Mouse (Mus musculus): ENCODE results near the gene Card10. TPM values are rescaled to one million over a fixed set of nuclear protein-coding genes. Genes with fewer than 3 reads are reported as not detected.

The Card10 gene
- polyA plus RNA-seq, 1 experiment from 2014 or later = 2.2 TPM

DNA sequence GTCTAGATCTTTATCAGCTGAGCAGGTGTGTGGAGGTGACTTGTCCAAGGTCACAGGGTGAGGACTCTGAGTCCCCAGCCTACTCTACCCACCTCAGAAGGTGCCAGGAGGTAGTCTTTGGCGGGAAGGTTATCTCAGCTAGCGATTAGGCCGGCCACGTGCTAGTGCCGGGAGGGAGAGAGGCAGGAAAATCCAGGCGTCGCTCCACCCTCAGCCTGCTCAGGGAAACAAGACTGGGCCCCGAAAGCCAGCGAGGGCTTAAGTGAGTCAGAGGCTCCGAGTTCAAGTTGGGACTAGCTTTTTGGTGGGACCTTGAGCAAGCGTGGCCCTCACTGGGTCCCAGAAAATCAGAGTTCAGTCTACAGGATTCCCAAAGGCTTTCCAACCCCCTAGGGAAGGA, 42.5 kb upstream of the Card10 start:
- no peak for ATAC-seq
- H3K4me2 ChIP-seq (ENCODE audit: low read length) = peak overlapping the region; percentile 76; the same call in 1 of the 2 replicates

DNA sequence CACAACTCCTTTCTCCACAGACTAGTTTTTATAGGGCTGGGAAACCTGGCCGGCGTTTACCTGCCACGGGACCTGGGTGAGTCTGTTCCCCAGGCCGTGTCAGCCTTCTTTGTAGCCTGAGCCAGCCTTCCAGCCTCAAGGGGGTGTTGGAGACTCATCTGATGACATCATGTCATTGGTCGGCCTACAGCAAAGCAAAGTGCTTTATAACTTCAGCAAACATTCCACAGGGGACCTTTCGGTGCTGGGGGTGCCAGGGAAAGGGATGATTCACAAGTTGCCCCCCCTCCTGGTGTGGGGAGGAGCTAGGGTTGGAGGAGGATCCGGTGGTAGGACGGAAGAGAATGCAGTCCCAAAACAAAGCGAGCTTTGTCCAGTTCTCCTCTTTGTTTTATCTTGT, 41.9 kb upstream of the Card10 start:
- Histone ChIP-seq H3K4me3 (ENCODE audit: low read depth, low read length) (no peak overlapping the region; the same call in 1 of the 2 replicates), H3K4me1 (ENCODE audit: control insufficient read depth, insufficient read depth, low read length) (peaks cover 18% of the 10 kb centered on the region), H3K4me2 (ENCODE audit: low read length) (peak overlapping the region; percentile 76), H3K9ac (ENCODE audit: low read depth, low read length) (no peak overlapping the region), H3K27ac (ENCODE audit: low read length) (no peak overlapping the region), H3K36me3 (ENCODE audit: control insufficient read depth, insufficient read depth, low read length) (no peaks in the 10 kb centered on the region), H3K27me3 (ENCODE audit: control insufficient read depth, insufficient read depth, low read depth, low read length) (peaks cover 22% of the 10 kb centered on the region), H3K9me3 (replicated peaks; ENCODE audit: control insufficient read depth, low read length, poor library complexity, severe bottlenecking) (no peaks in the 10 kb centered on the region)
- WGBS = 39% methylated on average over 9 of the region's 9 CpGs
- no peak for ATAC-seq

More for the DNA sequence above, 42.5 kb upstream of the Card10 start:
- Histone ChIP-seq H3K4me1 (ENCODE audit: control insufficient read depth, insufficient read depth, low read length) (peaks cover 16% of the 10 kb centered on the region), H3K27me3 (ENCODE audit: control insufficient read depth, insufficient read depth, low read depth, low read length) (peaks cover 22% of the 10 kb centered on the region), H3K4me3 (ENCODE audit: low read depth, low read length) (no peak overlapping the region), H3K9ac (ENCODE audit: low read depth, low read length) (no peak overlapping the region), H3K9me3 (replicated peaks; ENCODE audit: control insufficient read depth, low read length, poor library complexity, severe bottlenecking) (no peaks in the 10 kb centered on the region), H3K27ac (ENCODE audit: low read length) (no peak overlapping the region), H3K36me3 (ENCODE audit: control insufficient read depth, insufficient read depth, low read length) (no peaks in the 10 kb centered on the region)
- WGBS = 70% methylated on average over 11 of the region's 11 CpGs

DNA sequence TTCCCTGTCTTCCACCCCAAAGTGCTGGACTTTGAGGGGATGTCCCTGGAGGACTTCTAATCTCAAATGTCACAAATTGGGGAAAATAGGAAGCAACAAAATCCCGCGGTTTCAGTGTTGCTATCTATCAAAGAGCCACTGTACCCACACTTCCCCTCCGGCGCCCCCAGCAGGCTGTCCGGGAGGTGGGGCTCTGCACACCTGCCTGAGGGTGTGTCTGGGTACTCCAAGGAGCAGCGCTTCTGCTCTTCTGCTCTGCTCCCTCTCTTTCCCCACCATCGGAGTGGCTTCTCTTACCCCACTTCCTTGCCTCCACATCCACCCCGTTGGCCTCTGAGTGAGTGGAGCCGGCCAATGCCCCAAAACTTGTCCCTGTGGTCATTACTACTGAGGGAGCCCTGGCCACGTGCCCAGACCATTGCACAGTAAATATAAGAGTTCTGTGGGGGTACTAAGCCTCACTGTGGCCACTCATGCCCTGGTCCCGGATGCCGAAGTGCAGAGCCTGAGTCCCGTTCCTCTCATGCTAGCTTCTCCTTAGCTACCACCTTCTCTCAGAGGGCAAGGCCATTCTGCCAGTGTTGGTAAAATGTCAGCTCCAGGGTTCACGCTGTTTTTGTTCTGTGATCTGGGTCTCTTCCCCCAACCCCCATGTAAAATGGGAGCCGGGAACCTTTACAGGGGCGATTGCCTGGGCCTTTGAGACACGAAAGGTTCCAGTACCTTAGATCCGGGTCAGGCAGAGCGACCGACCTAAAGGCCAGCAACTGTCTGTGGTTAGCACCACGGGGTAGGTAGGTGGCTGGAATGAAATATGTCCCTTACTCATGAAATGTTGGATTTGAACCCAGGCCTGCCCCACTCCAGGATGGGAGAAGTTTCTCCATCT, 41.0 kb upstream of the Card10 start:
- no peaks in the 10 kb centered on the region for H3K36me3 ChIP-seq (ENCODE audit: control insufficient read depth, insufficient read depth, low read length)
- H3K4me2 ChIP-seq (ENCODE audit: low read length) = peak overlapping the region; percentile 76
- H3K9ac ChIP-seq (ENCODE audit: low read depth, low read length) = no peak overlapping the region
- no peak for ATAC-seq
- H3K4me1 ChIP-seq (ENCODE audit: control insufficient read depth, insufficient read depth, low read length) = peaks cover 24% of the 10 kb centered on the region
- no peaks in the 10 kb centered on the region for H3K9me3 ChIP-seq (replicated peaks; ENCODE audit: control insufficient read depth, low read length, poor library complexity, severe bottlenecking)
- H3K27me3 ChIP-seq (ENCODE audit: control insufficient read depth, insufficient read depth, low read depth, low read length) = peaks cover 22% of the 10 kb centered on the region
- H3K27ac ChIP-seq (ENCODE audit: low read length) = no peak overlapping the region
- WGBS = 43% methylated on average over 21 of the region's 21 CpGs
- H3K4me3 ChIP-seq (ENCODE audit: low read depth, low read length) = peak overlapping the region; percentile 43

DNA sequence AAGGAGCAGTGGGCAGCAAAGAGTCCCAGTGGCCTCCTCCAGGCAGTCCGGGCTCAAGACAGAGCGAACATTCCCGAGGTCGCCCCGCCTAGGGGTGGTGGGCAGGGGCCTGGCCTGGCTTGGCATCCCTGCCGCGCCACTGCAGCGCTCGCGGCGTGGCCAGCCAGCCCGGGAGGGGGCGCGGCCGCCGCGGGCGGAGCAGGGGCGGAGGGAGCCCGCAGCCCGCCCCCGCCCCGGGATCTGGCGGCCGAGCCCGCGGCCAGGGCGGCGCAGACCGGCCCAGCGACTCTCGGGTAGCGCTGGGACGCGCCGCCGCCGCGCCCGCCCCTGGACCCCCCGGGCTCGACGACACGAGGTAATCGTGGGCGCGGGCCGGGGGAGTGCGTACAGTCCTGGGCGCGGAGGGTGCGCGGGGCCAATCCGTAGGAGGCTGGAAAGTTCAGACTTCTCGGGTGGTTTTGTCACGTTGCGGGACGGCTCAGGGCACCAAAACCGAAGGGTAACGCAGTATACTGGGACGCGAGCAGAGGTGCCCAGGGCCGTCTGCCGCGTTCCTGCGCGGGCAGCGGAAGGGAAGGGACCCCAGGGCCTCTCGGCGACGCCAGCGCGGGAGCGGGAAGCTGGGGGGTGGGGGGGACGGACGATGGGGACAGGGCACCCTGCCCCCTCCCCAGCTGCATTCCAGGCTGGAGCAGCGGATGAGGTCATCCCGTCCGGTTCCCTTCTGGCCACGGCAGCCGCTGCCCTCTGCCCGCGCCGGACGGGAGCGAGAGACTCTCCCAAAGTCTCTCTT, 39.7 kb upstream of the Card10 start, which contains the start of gene Cdc42ep1:
Gene Cdc42ep1, plus strand, starts transcription at position 254 of the 793 bp plus-strand sequence.
- peaks cover 24% of the 10 kb centered on the region for H3K4me1 ChIP-seq (ENCODE audit: control insufficient read depth, insufficient read depth, low read length)
- H3K9ac ChIP-seq (ENCODE audit: low read depth, low read length) = peak within 1 kb of the TSS; percentile 61
- peak within 1 kb of the TSS; percentile 70 for H3K27ac ChIP-seq (ENCODE audit: low read length)

DNA sequence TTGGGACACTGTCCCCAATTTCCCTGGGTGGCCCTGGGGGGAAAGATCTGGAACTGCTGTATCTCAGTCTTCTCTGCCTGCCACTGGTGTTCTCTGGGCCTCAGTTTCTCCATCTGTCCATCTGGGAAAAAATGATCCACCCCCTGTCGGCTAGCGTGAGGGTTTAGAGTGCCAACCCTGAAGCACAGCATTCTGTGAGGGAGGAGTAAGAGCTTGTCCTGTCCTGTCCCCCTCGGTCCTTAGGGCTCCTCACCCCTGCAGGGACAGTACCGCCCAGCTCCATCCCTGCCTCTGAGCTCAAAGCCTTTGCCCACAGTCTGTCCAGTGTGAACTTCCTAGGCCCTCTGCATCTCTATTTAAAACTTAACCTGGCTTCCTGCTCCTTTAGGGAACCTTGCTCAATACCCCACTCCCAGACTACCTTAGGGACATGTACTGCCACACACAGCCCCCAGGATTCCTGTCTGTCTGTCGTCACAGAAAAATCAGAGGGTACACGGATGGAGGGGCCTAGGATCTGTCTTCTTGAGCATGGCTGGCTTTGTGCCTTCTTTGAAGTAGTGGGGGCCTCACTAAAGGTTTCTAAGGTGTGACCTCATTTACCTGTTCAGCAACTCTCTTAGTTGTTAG, 38.4 kb upstream of the Card10 start:
- Histone ChIP-seq H3K9ac (ENCODE audit: low read depth, low read length) (no peak overlapping the region), H3K4me3 (ENCODE audit: low read depth, low read length) (no peak overlapping the region), H3K27me3 (ENCODE audit: control insufficient read depth, insufficient read depth, low read depth, low read length) (peaks cover 22% of the 10 kb centered on the region), H3K4me2 (ENCODE audit: low read length) (no peak overlapping the region), H3K27ac (ENCODE audit: low read length) (no peak overlapping the region), H3K4me1 (ENCODE audit: control insufficient read depth, insufficient read depth, low read length) (peaks cover 26% of the 10 kb centered on the region), H3K36me3 (ENCODE audit: control insufficient read depth, insufficient read depth, low read length) (no peaks in the 10 kb centered on the region), H3K9me3 (replicated peaks; ENCODE audit: control insufficient read depth, low read length, poor library complexity, severe bottlenecking) (no peaks in the 10 kb centered on the region)
- ATAC-seq = no peak
- 54% methylated on average over 6 of the region's 6 CpGs for WGBS

More for the DNA sequence above, 39.7 kb upstream of the Card10 start, which contains the start of gene Cdc42ep1:
- H3K36me3 ChIP-seq (ENCODE audit: control insufficient read depth, insufficient read depth, low read length) = no peaks in the 10 kb centered on the region
- H3K4me2 ChIP-seq (ENCODE audit: low read length) = peak within 1 kb of the TSS; percentile 76
- no peaks in the 10 kb centered on the region for H3K9me3 ChIP-seq (replicated peaks; ENCODE audit: control insufficient read depth, low read length, poor library complexity, severe bottlenecking)
- peak within 1 kb of the TSS; percentile 43 for H3K4me3 ChIP-seq (ENCODE audit: low read depth, low read length)
- peaks cover 22% of the 10 kb centered on the region for H3K27me3 ChIP-seq (ENCODE audit: control insufficient read depth, insufficient read depth, low read depth, low read length)
- under 1% methylated on average over 74 of the region's 86 CpGs for whole genome bisulfite sequencing
- ATAC-seq = peak; percentile 47; the same call in 1 of the 2 replicates

DNA sequence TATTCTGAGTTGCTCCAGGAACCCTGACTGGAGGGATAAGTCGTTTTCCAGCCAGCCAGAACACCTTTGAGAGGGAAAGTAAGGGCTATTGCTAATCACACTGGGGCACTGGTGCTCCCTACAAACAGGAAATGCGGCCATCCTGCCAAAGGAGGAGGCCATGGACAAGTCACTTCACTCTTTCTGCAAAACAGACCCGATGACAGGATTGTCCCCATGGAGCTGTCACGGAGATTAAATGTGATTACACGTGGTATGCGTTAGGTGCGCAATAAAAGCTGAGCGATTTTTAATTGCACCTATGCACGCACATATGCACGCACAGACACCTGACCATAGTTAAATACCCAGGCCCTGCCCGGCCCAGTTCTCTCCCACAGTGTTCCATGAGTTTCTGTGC, 37.9 kb upstream of the Card10 start:
- Histone ChIP-seq H3K4me2 (ENCODE audit: low read length) (no peak overlapping the region), H3K27ac (ENCODE audit: low read length) (no peak overlapping the region), H3K9me3 (replicated peaks; ENCODE audit: control insufficient read depth, low read length, poor library complexity, severe bottlenecking) (no peaks in the 10 kb centered on the region), H3K27me3 (ENCODE audit: control insufficient read depth, insufficient read depth, low read depth, low read length) (peaks cover 22% of the 10 kb centered on the region), H3K9ac (ENCODE audit: low read depth, low read length) (no peak overlapping the region), H3K4me3 (ENCODE audit: low read depth, low read length) (no peak overlapping the region), H3K4me1 (ENCODE audit: control insufficient read depth, insufficient read depth, low read length) (peaks cover 26% of the 10 kb centered on the region), H3K36me3 (ENCODE audit: control insufficient read depth, insufficient read depth, low read length) (no peaks in the 10 kb centered on the region)
- ATAC-seq = no peak
- WGBS = 46% methylated on average over 11 of the region's 11 CpGs

DNA sequence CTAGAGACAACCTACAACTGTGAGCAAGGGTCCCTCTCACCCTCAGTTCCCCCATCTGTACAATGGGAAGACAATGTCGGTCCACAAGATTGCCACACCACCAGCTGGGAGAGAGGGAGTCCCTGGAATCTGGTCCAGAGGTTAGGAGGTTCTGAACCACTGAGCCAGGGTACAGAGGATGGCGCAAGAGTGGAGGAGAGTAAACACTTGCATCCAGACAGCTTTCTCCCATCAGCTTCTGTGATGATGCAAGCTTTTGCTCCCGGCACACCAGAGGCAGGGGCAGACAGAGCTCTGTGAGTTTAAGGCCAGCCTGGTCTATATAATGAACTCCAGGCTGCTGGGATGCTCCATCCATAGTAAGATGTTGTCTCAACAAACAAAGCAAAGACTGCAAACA, 37.4 kb upstream of the Card10 start:
- H3K9me3 ChIP-seq (replicated peaks; ENCODE audit: control insufficient read depth, low read length, poor library complexity, severe bottlenecking) = no peaks in the 10 kb centered on the region
- 52% methylated on average over 3 of the region's 3 CpGs for WGBS
- no peak for ATAC-seq
- no peak overlapping the region for H3K4me3 ChIP-seq (ENCODE audit: low read depth, low read length)
- no peak overlapping the region for H3K27ac ChIP-seq (ENCODE audit: low read length)
- no peak overlapping the region for H3K9ac ChIP-seq (ENCODE audit: low read depth, low read length)
- H3K36me3 ChIP-seq (ENCODE audit: control insufficient read depth, insufficient read depth, low read length) = no peaks in the 10 kb centered on the region
- no peak overlapping the region for H3K4me2 ChIP-seq (ENCODE audit: low read length)
- H3K4me1 ChIP-seq (ENCODE audit: control insufficient read depth, insufficient read depth, low read length) = peaks cover 26% of the 10 kb centered on the region
- H3K27me3 ChIP-seq (ENCODE audit: control insufficient read depth, insufficient read depth, low read depth, low read length) = peaks cover 22% of the 10 kb centered on the region

DNA sequence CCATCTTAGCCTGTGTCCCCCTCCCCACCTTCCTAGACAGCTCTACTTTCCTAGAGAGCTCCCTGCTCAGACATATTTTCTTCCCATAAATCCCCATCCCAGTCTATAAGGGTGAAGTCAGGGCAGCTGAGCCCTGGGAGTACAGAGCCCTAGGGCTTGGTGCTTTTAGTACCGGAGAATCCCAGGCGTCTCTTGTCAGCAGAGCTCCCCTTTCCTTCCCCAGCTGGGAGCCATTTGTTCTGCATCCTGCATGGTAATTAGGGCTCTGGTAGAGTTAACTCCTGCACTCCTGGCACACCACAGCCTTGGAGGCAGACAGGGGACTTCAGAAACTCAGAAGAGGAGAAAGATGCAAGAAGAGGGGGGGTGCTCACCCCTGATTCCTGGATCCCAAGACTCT, 36.9 kb upstream of the Card10 start:
- ATAC-seq = no peak
- Histone ChIP-seq H3K9ac (ENCODE audit: low read depth, low read length) (no peak overlapping the region), H3K4me1 (ENCODE audit: control insufficient read depth, insufficient read depth, low read length) (peaks cover 24% of the 10 kb centered on the region), H3K27ac (ENCODE audit: low read length) (0 out of 2 replicates have a peak overlapping the region, but pooled peaks have one; percentile 13), H3K4me2 (ENCODE audit: low read length) (no peak overlapping the region), H3K9me3 (replicated peaks; ENCODE audit: control insufficient read depth, low read length, poor library complexity, severe bottlenecking) (no peaks in the 10 kb centered on the region), H3K27me3 (ENCODE audit: control insufficient read depth, insufficient read depth, low read depth, low read length) (peaks cover 21% of the 10 kb centered on the region), H3K4me3 (ENCODE audit: low read depth, low read length) (no peak overlapping the region), H3K36me3 (ENCODE audit: control insufficient read depth, insufficient read depth, low read length) (no peaks in the 10 kb centered on the region)
- WGBS = 0% methylated on average over 2 of the region's 2 CpGs
